Mouse (Mus musculus) embryonic fibroblast, embryonic 13.5 days (primary cell): ENCODE measurements around the gene Olfr218.

Experiments used
- CTCF ChIP-seq: IDR thresholded peaks from 2 replicates; pipeline ENCODE4 v1.5.1; 2011; ENCODE audit warnings: mild to moderate bottlenecking, control low read depth, low read length, moderate library complexity, borderline replicate concordance; ENCODE audit not compliant: insufficient read depth
- POLR2A ChIP-seq: IDR thresholded peaks from 2 replicates; pipeline ENCODE4 v1.6.1; 2011; ENCODE audit warnings: low read depth, mild to moderate bottlenecking, control low read depth, low read length, moderate library complexity

GRCm38 (mm10) chr1:173197508-173197907, at the start of gene Olfr218:
- TF ChIP-seq POLR2A (no peak), CTCF (no peak)
